Mouse (Mus musculus): Measurements from ENCODE around the gene Mrps31.
A peak's percentile ranks its signal among the peaks of the same experiment; 100 is the strongest.

The Mrps31 gene

GRCm38 (mm10) chr8:22411282-22411702, at the start of gene Mrps31:
Gene Mrps31, plus strand, starts transcription at chr8:22411361.
- DNase-seq (ENCODE audit: low spot score in 2 of 2), result peak; percentile 66 to 90

- DNase-seq (ENCODE audit: low spot score in 2 of 2), result no peak
These were observed 34.9 kb upstream of the Mrps31 start for GRCm38 (mm10) chr8:22376311-22376710.

- DNase-seq (ENCODE audit: low spot score in 2 of 2), result no peak
These were observed 34.3 kb upstream of the Mrps31 start for GRCm38 (mm10) chr8:22376903-22377302.

GRCm38 (mm10) chr8:22380934-22381333, 30.2 kb upstream of the Mrps31 start:
- DNase-seq (ENCODE audit: low spot score in 2 of 2), result peak in 1 of 2 experiments; percentile 19

- DNase-seq (ENCODE audit: low spot score in 2 of 2), result no peak
These were observed 28.2 kb upstream of the Mrps31 start for GRCm38 (mm10) chr8:22382824-22383595.

- no peak for DNase-seq (ENCODE audit: low spot score in 2 of 2)
These were observed 26.0 kb upstream of the Mrps31 start for GRCm38 (mm10) chr8:22385158-22385557.

- no peak for DNase-seq (ENCODE audit: low spot score in 2 of 2)
These were observed 21.3 kb upstream of the Mrps31 start for GRCm38 (mm10) chr8:22389874-22390273.

GRCm38 (mm10) chr8:22390766-22391463, 20.2 kb upstream of the Mrps31 start:
- no peak for DNase-seq (ENCODE audit: low spot score in 2 of 2)

GRCm38 (mm10) chr8:22394471-22394870, 16.7 kb upstream of the Mrps31 start:
- no peak for DNase-seq (ENCODE audit: low spot score in 2 of 2)

- no peak for DNase-seq (ENCODE audit: low spot score in 2 of 2)
These were observed 15.9 kb upstream of the Mrps31 start for GRCm38 (mm10) chr8:22395256-22395655.

- DNase-seq (ENCODE audit: low spot score in 2 of 2), result no peak
These were observed 13.4 kb upstream of the Mrps31 start for GRCm38 (mm10) chr8:22397811-22398141.

GRCm38 (mm10) chr8:22398142-22398951, 12.8 kb upstream of the Mrps31 start, which contains the start of gene Slc25a15:
Gene Slc25a15, minus strand, starts transcription at chr8:22398597.
- peak; percentile 58 to 75 for DNase-seq (ENCODE audit: low spot score in 2 of 2)

- no peak for DNase-seq (ENCODE audit: low spot score in 2 of 2)
These were observed 11.8 kb upstream of the Mrps31 start for GRCm38 (mm10) chr8:22399285-22399880.

- DNase-seq (ENCODE audit: low spot score in 2 of 2), result no peak
These were observed 10.6 kb upstream of the Mrps31 start for GRCm38 (mm10) chr8:22400593-22400992.

GRCm38 (mm10) chr8:22403235-22403634, 7.9 kb upstream of the Mrps31 start:
- no peak for DNase-seq (ENCODE audit: low spot score in 2 of 2)

- DNase-seq (ENCODE audit: low spot score in 2 of 2), result no peak
These were observed 5.4 kb upstream of the Mrps31 start for GRCm38 (mm10) chr8:22405733-22406132.

- DNase-seq (ENCODE audit: low spot score in 2 of 2), result no peak
These were observed 376 bp upstream of the Mrps31 start for GRCm38 (mm10) chr8:22410688-22411281.

GRCm38 (mm10) chr8:22411971-22412370, 810 bp downstream of the Mrps31 start:
- DNase-seq (ENCODE audit: low spot score in 2 of 2), result no peak
